Comparison of ENCODE assay signal across 9 mouse cellular contexts in genomic region chr11:114873022-114873817, GRCm38 (mm10). TPM values are rescaled to one million over a fixed set of nuclear protein-coding genes. Genes with fewer than 3 reads are reported as not detected.
DNase-seq lines count a peak whose midpoint lies in the region; ATAC-seq and TF ChIP-seq lines count a peak whose summit lies in the region.
"Had no signal": no experiment of that assay in that cellular context is flagged by ENCODE, and none has a peak within 500 bp of the region (broad histone marks: within the 10 kb centered on the region; RNA-seq: fewer than 3 reads in every experiment).

No protein-coding gene starts in this region.

- no peak for TF ChIP-seq CTCF in heart, adult 2 months (IDR thresholded peaks at IDR 0.05)
- TF ChIP-seq CTCF in stomach, postnatal 0 days (IDR thresholded peaks at IDR 0.05; ENCODE audit: low read depth): no peak
- no peak for TF ChIP-seq CTCF in liver, postnatal 0 days (IDR thresholded peaks at IDR 0.05; ENCODE audit: low read depth)

- intact Hi-C loops in heart, adult 2 months (cut with DNase I): no loop called here
- intact Hi-C loops in heart, postnatal 36 days (cut with DNase I): no loop called here

- H3K79me2 ChIP-seq in heart, adult 2 months (replicated peaks; ENCODE audit: control insufficient read depth, insufficient read depth, low read length): no peaks in the 10 kb centered on the region

- H3K36me3 ChIP-seq in heart, adult 2 months (ENCODE audit: control insufficient read depth, insufficient read depth, low read length): no peaks in the 10 kb centered on the region
- peaks cover 6% of the 10 kb centered on the region; the same call in 1 of the 2 replicates for H3K36me3 ChIP-seq in stomach, embryonic 15.5 days
- no peaks in the 10 kb centered on the region for H3K36me3 ChIP-seq in stomach, postnatal 0 days (ENCODE audit: control insufficient read depth, insufficient read depth, low read length)
- H3K36me3 ChIP-seq in liver, postnatal 0 days (replicated peaks; ENCODE audit: insufficient read depth, low read length): peaks cover 13% of the 10 kb centered on the region
- H3K36me3 ChIP-seq: G1E had no signal

- peaks cover 4% of the 10 kb centered on the region for H3K4me1 ChIP-seq in heart, adult 2 months (ENCODE audit: control insufficient read depth, insufficient read depth, low read length)
- H3K4me1 ChIP-seq in stomach, embryonic 15.5 days: peaks cover 14% of the 10 kb centered on the region
- no peaks in the 10 kb centered on the region for H3K4me1 ChIP-seq in stomach, postnatal 0 days (replicated peaks; ENCODE audit: control insufficient read depth, insufficient read depth)
- peaks cover 43% of the 10 kb centered on the region for H3K4me1 ChIP-seq in liver, postnatal 0 days (ENCODE audit: insufficient read depth)

- 36% methylated on average over 6 of the region's 6 CpGs for WGBS in heart, adult 2 months
- 35% methylated on average over 6 of the region's 6 CpGs for WGBS in stomach, embryonic 15.5 days
- 29% methylated on average over 6 of the region's 6 CpGs for WGBS in stomach, postnatal 0 days
- whole genome bisulfite sequencing in liver, postnatal 0 days (ENCODE audit: insufficient replicate concordance): 37% methylated on average over 6 of the region's 6 CpGs

- TF ChIP-seq EP300 in heart, adult 2 months (IDR thresholded peaks at IDR 0.05; ENCODE audit: insufficient read depth, low read depth, low read length): no peak
- TF ChIP-seq EP300 in stomach, postnatal 0 days (optimal IDR thresholded peaks at IDR 0.05): no peak
- TF ChIP-seq EP300 in liver, postnatal 0 days (IDR thresholded peaks at IDR 0.05; ENCODE audit: low read depth): no peak

- TF ChIP-seq POLR2A in heart, adult 2 months (IDR thresholded peaks at IDR 0.05; ENCODE audit: insufficient read depth, low read depth, low read length): no peak

- peak overlapping the region; percentile 17; the same call in 1 of the 2 replicates for H3K27ac ChIP-seq in heart, adult 2 months
- H3K27ac ChIP-seq in stomach, embryonic 15.5 days: peak overlapping the region; percentile 35; the same call in 1 of the 2 replicates
- H3K27ac ChIP-seq in stomach, postnatal 0 days (replicated peaks): no peak overlapping the region
- H3K27ac ChIP-seq in liver, postnatal 0 days (ENCODE audit: low read depth): peak overlapping the region; percentile 72

- DNase-seq in heart, adult 2 months: no peak
- no peak for DNase-seq in heart, postnatal 36 days
- no peak for DNase-seq in stomach, postnatal 0 days (ENCODE audit: low spot score)
- DNase-seq in liver, postnatal 0 days: no peak
- no peak for DNase-seq in ovary, adult 18-20 months (ENCODE audit: low spot score)
- no peak for DNase-seq in layer of hippocampus, adult 18-20 months (ENCODE audit: low spot score in 2 of 2)
- no peak for DNase-seq in kidney, adult 8-10 months

- no peak overlapping the region for H3K9ac ChIP-seq in heart, adult 2 months (ENCODE audit: low read depth, low read length)
- no peak overlapping the region for H3K9ac ChIP-seq in stomach, embryonic 15.5 days
- H3K9ac ChIP-seq in stomach, postnatal 0 days (ENCODE audit: low read length): no peak overlapping the region
- 0 out of 2 replicates have a peak overlapping the region, but pooled peaks have one; percentile 7 for H3K9ac ChIP-seq in liver, postnatal 0 days (replicated peaks)

- no peaks in the 10 kb centered on the region for H3K9me3 ChIP-seq in stomach, embryonic 15.5 days
- no peaks in the 10 kb centered on the region for H3K9me3 ChIP-seq in stomach, postnatal 0 days (ENCODE audit: control insufficient read depth, low read length)
- H3K9me3 ChIP-seq in liver, postnatal 0 days (ENCODE audit: low read length): no peaks in the 10 kb centered on the region

- H3K27me3 ChIP-seq in heart, adult 2 months (ENCODE audit: control insufficient read depth, insufficient read depth, low read length): no peaks in the 10 kb centered on the region
- no peaks in the 10 kb centered on the region for H3K27me3 ChIP-seq in stomach, embryonic 15.5 days (replicated peaks)
- no peaks in the 10 kb centered on the region for H3K27me3 ChIP-seq in stomach, postnatal 0 days (ENCODE audit: control insufficient read depth, insufficient read depth, low read length)
- no peaks in the 10 kb centered on the region for H3K27me3 ChIP-seq in liver, postnatal 0 days (ENCODE audit: insufficient read depth, low read length)

- H3K4me3 ChIP-seq in heart, adult 2 months: no peak overlapping the region
- H3K4me3 ChIP-seq in stomach, embryonic 15.5 days (replicated peaks): no peak overlapping the region
- no peak overlapping the region for H3K4me3 ChIP-seq in stomach, postnatal 0 days (ENCODE audit: low read depth, low read length)
- H3K4me3 ChIP-seq in liver, postnatal 0 days (ENCODE audit: low read depth, low read length): no peak overlapping the region

- ATAC-seq in stomach, embryonic 15.5 days (ENCODE audit: insufficient read depth, low FRiP score, low read depth): no peak
- no peak for ATAC-seq in stomach, postnatal 0 days (ENCODE audit: low FRiP score, low TSS enrichment)
- peak; percentile 22 for ATAC-seq in liver, postnatal 0 days

- H3K4me2 ChIP-seq in stomach, embryonic 15.5 days: no peak overlapping the region
- no peak overlapping the region for H3K4me2 ChIP-seq in stomach, postnatal 0 days (replicated peaks; ENCODE audit: low read depth)
- no peak overlapping the region for H3K4me2 ChIP-seq in liver, postnatal 0 days (ENCODE audit: low read depth, low read length)

RNA-seq across cellular contexts. Expression of gene Cd300a, which starts 16.6 kb away (rescaled TPM):
- total RNA-seq in heart, adult 2 months (2021): under 1 TPM; 0.77 to 0.89 TPM
- polyA plus RNA-seq in heart, adult 2 months (2012; rRNA removed): 1.1 TPM in 2 replicates
- 1 to 10 TPM; 1.6 to 1.8 TPM for total RNA-seq in heart, postnatal 36 days (2021)
- polyA plus RNA-seq in stomach, embryonic 15.5 days (2015; fragmentation: Nextera tagmentation; extraction: Ambion mirVana): 1.9 and 2.2 TPM in 2 replicates
- 1.5 and 2.1 TPM in 2 replicates for polyA plus RNA-seq in stomach, postnatal 0 days (2015; fragmentation: Nextera tagmentation; extraction: Ambion mirVana)
- polyA plus RNA-seq in liver, postnatal 0 days (2015; fragmentation: Nextera tagmentation; extraction: Ambion mirVana): 7.7 and 9.7 TPM in 2 replicates
- total RNA-seq in layer of hippocampus, adult 18-20 months (2021): under 1 TPM; 0.41 to 0.50 TPM
- polyA plus RNA-seq: G1E had no signal

RNA-seq across cellular contexts. Expression of gene Gprc5c, which starts 22.3 kb away (rescaled TPM):
- 1 to 10 TPM; 6.3 to 7.9 TPM for total RNA-seq in heart, adult 2 months (2021)
- polyA plus RNA-seq in heart, adult 2 months (2012; rRNA removed): 11.6 and 11.9 TPM in 2 replicates
- 10 to 100 TPM; 10.2 to 11.2 TPM for total RNA-seq in heart, postnatal 36 days (2021)
- 26.7 and 27.4 TPM in 2 replicates for polyA plus RNA-seq in stomach, embryonic 15.5 days (2015; fragmentation: Nextera tagmentation; extraction: Ambion mirVana)
- polyA plus RNA-seq in stomach, postnatal 0 days (2015; fragmentation: Nextera tagmentation; extraction: Ambion mirVana): 10.8 and 11.2 TPM in 2 replicates
- 23.2 and 24.9 TPM in 2 replicates for polyA plus RNA-seq in liver, postnatal 0 days (2015; fragmentation: Nextera tagmentation; extraction: Ambion mirVana)
- 1 to 10 TPM; 3.3 to 3.7 TPM for total RNA-seq in layer of hippocampus, adult 18-20 months (2021)
- polyA plus RNA-seq: G1E had no signal
